Mouse (Mus musculus) heart, embryonic 12.5 days (tissue): ENCODE data around the gene Slc25a41. TPM values are rescaled to one million over a fixed set of nuclear protein-coding genes. Genes with fewer than 3 reads are reported as not detected.

ENCODE experiments used
- ATAC-seq: fragments of 200-750 bp; cut with Nextera tagmentation; 2 replicates; pipeline ENCODE4 v1.8.0; 2017; ENCODE audit warnings: moderate TSS enrichment, moderate library complexity; ENCODE audit not compliant: insufficient number of reproducible peaks, low FRiP score
- H3K27ac ChIP-seq: fragments of 300-500 bp; sonication (generic); 2 replicates; pipeline ENCODE4 v1.5.1; 2016; ENCODE audit warnings: mild to moderate bottlenecking, moderate library complexity; ENCODE audit not compliant: poor library complexity, severe bottlenecking
- H3K27me3 ChIP-seq: fragments of 300-500 bp; sonication (generic); replicated peaks from 2 replicates; pipeline ENCODE4 v1.6.1; 2016; ENCODE audit warnings: mild to moderate bottlenecking, moderate library complexity
- H3K36me3 ChIP-seq: fragments of 300-500 bp; sonication (generic); 2 replicates; pipeline ENCODE4 v1.6.1; 2016; ENCODE audit warnings: mild to moderate bottlenecking, moderate library complexity
- H3K4me1 ChIP-seq: fragments of 300-500 bp; sonication (generic); replicated peaks from 2 replicates; pipeline ENCODE4 v1.6.1; 2016; ENCODE audit warnings: mild to moderate bottlenecking
- H3K4me2 ChIP-seq: fragments of 300-500 bp; sonication (generic); 2 replicates; pipeline ENCODE4 v1.6.1; 2016; ENCODE audit warnings: mild to moderate bottlenecking, moderate library complexity
- H3K4me3 ChIP-seq: fragments of 300-500 bp; sonication (generic); 2 replicates; pipeline ENCODE4 v1.5.1; 2016; ENCODE audit warnings: mild to moderate bottlenecking
- H3K9ac ChIP-seq: fragments of 300-500 bp; sonication (generic); 2 replicates; pipeline ENCODE4 v1.6.1; 2016; ENCODE audit warnings: mild to moderate bottlenecking, moderate library complexity
- H3K9me3 ChIP-seq: fragments of 300-500 bp; sonication (generic); replicated peaks from 2 replicates; pipeline ENCODE4 v1.6.1; 2016; ENCODE audit warnings: mild to moderate bottlenecking, moderate library complexity
- WGBS: fragments of 180-500 bp; shearing (Covaris S2); methylation state at CpG from one replicate; pipeline ENCODE4 v1.1.7; 2016; 5-methylcytosine and 5-hydroxymethylcytosine counted together
- polyA plus RNA-seq: library from polyadenylated mRNA; unstranded; fragments of >200 nt; fragmentation: Nextera tagmentation; extraction: Ambion mirVana; gene quantifications from 2 replicates; pipeline ENCODE4 v1.2.1, GENCODE M21; 2016

The Slc25a41 gene
- polyA plus RNA-seq, 1 experiment from 2014 or later: not detected

DNA sequence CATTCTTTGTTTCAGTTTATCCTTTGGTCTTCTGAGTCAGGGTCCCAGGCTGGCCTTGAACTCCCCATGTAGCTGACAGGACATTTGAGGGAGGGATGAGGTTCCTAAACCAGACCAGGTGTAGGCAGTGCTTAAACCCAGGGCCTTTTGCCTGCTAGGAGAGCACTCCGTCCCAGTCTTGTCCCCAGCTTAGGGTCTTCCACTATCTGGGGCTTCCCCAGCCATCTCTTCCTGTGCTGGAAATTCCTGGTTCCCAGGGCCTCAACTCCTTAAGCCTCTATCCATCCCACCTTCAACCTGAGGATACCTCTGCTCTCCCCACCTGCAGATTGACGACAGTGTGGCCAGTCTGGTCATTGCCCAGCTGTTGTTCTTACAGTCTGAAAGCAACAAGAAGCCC, 50.5 kb downstream of the Slc25a41 start:
- ATAC-seq: no peak
- H3K9ac ChIP-seq: peak overlapping the region; percentile 88
- H3K36me3 ChIP-seq: peaks cover 45% of the 10 kb centered on the region
- peak overlapping the region; percentile 83 for H3K4me2 ChIP-seq
- no peak overlapping the region for H3K27ac ChIP-seq
- H3K4me3 ChIP-seq: peak overlapping the region; percentile 89
- no peaks in the 10 kb centered on the region for H3K9me3 ChIP-seq
- 61% methylated on average over 2 of the region's 2 CpGs for WGBS
- peaks cover 7% of the 10 kb centered on the region for H3K4me1 ChIP-seq
- H3K27me3 ChIP-seq: no peaks in the 10 kb centered on the region

DNA sequence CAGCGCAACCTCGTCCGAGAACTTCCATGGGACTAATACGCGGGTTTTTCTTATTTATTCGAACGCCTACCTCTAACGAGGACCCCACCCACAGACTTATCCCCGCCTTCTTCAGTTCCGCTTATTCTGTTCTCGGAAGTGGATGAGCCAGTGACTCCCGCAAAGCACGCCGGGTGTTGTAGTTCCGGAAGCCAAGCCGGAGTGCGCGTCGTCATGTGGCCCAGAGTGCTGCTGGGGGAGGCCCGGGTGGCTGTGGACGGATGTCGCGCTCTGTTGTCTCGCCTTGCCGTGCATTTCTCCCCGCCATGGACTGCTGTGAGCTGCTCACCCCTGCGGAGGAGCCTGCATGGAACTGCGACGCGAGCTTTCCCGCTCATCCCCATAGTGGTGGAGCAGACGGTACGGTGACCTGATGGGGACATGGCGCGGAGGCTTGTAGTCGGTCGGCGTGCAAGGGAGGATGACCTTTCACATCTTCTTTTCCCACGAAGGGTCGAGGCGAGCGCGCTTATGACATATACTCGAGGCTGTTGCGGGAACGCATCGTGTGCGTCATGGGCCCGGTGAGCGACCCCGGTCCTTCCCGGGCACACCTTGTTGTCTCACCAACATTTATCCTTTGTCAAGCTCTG, 51.2 kb downstream of the Slc25a41 start, which contains the start of gene Clpp:
TSS of gene Clpp (plus strand) at position 191 of the 632 bp plus-strand sequence.
- no peaks in the 10 kb centered on the region for H3K9me3 ChIP-seq
- H3K27me3 ChIP-seq: no peaks in the 10 kb centered on the region
- H3K4me3 ChIP-seq: peak within 1 kb of the TSS; percentile 89
- peak; percentile 96 for ATAC-seq
- H3K4me1 ChIP-seq: peaks cover 7% of the 10 kb centered on the region
- peak within 1 kb of the TSS; percentile 31; the same call in 1 of the 2 replicates for H3K27ac ChIP-seq
- peaks cover 37% of the 10 kb centered on the region for H3K36me3 ChIP-seq
- peak within 1 kb of the TSS; percentile 88 for H3K9ac ChIP-seq
- H3K4me2 ChIP-seq: peak within 1 kb of the TSS; percentile 83
- under 1% methylated on average over 52 of the region's 52 CpGs for WGBS

DNA sequence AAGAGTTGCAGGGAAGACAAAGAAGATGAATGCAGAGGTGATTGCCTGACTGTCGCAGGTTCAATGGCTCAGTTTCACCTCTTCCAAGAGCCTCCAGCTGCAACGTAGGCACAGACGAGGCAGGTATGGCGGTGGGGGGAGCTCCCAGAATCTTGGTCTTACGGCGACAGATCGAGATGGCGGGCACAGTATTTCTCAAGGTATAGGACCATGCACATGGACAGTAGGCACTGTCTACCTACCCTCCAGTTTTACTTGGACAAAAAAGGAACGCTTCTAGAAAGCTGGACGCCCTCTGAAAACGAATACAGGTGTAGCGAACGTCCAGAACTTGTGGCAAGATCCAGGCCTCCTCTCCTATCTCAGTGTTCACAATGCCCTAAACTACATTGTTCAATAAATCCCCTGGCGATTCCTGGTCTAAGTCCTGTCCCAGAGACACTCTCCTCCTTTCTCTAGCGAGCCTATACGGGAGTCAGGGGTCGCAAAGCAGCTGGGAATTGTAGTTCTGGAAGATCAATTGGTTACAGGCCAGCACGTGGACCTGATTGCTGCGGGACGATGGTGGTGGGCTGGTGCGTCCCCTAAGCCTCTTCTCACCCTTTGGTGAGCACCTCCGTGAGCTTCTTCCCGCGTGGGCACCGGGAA, 51.9 kb downstream of the Slc25a41 start:
- peak; percentile 87 for ATAC-seq
- Histone ChIP-seq H3K4me2 (peak overlapping the region; percentile 83), H3K27ac (peak overlapping the region; percentile 31; the same call in 1 of the 2 replicates), H3K27me3 (no peaks in the 10 kb centered on the region), H3K36me3 (peaks cover 32% of the 10 kb centered on the region), H3K4me1 (peaks cover 7% of the 10 kb centered on the region), H3K9me3 (no peaks in the 10 kb centered on the region), H3K9ac (peak overlapping the region; percentile 63), H3K4me3 (peak overlapping the region; percentile 89)
- WGBS: 4% methylated on average over 25 of the region's 25 CpGs

DNA sequence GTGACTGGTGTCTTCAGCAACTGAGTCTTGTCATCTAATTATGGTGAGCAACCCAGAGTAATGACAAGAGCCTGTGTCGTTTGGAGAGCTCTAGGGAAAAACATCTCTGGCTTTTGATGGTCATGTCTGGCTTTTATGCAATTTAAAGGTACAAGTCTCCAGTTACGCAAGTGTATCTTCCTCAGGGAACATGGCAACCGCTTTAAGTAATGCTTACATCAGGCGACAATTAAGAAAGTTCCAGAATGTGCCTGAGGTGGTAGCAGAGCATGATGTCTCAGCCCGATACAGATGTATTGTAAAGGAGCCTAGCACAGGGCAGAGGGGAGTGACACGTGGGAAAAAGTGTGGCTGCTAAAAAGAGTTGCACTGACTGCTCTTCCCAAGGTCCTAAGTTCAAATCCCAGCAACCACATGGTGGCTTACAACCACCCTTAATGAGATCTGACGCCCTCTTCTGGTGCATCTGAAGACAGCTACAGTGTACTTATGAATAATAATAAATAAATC, 52.5 kb downstream of the Slc25a41 start:
- ATAC-seq: no peak
- Histone ChIP-seq H3K4me3 (peak overlapping the region; percentile 89), H3K4me1 (peaks cover 7% of the 10 kb centered on the region), H3K27ac (no peak overlapping the region), H3K27me3 (no peaks in the 10 kb centered on the region), H3K9me3 (no peaks in the 10 kb centered on the region), H3K36me3 (peaks cover 26% of the 10 kb centered on the region), H3K9ac (no peak overlapping the region), H3K4me2 (peak overlapping the region; percentile 83)
- 70% methylated on average over 7 of the region's 7 CpGs for WGBS

DNA sequence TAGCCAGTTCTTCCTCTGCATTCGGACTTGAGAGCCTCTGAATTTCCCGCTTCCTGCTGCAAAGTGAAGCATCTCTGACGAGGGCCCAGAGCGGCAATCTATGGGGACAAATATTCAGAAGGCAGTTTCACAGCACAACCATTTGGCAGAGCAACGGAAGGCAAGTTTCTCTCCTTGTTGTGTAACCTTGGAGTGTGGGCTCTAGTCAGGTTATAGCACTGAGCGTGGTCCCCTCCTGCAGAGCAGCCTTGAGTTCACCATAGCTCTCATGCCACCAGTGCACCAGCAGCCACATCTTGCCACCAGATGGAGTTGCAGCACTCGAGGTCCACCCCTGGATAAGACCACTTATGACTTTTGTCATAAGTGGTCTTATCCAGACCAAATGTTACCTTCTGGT, 53.0 kb downstream of the Slc25a41 start:
- H3K27me3 ChIP-seq: no peaks in the 10 kb centered on the region
- H3K9me3 ChIP-seq: no peaks in the 10 kb centered on the region
- no peak overlapping the region for H3K4me3 ChIP-seq
- H3K27ac ChIP-seq: no peak overlapping the region
- WGBS: 79% methylated on average over 7 of the region's 7 CpGs
- peaks cover 7% of the 10 kb centered on the region for H3K4me1 ChIP-seq
- ATAC-seq: no peak
- H3K4me2 ChIP-seq: no peak overlapping the region
- no peak overlapping the region for H3K9ac ChIP-seq
- H3K36me3 ChIP-seq: peaks cover 20% of the 10 kb centered on the region

DNA sequence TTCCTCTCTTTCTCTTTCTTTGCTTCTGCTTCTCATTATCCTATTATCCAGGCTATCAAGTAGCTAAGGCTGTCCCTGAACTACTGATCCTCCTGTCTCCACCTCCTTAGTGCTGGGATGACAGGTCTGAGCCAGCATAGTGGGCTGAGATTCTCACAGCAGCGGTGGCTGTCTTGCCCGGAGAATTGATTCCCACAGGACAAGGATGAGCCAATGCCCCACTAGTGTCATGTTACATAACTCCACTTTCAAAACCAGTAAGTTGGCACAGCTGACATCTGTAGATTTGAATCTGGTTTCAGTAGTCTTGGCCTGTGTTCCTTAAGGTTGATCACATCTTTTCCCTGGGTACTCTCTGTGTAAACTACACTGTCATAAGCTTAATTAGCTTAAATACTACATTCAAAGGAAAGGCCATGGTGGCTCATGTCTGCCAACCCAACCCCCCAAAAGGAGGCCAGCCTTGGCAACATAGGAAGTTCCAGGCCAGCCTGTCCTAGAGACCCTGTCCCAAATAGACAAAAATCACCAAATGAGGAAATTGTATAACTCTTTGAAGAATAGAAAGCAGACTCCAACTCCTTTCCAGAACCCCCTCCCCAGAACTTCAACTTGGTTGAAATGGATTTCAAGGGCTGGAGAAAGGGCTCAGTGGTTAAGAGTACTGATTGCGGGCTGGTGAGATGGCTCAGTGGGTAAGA, 55.2 kb downstream of the Slc25a41 start:
- Histone ChIP-seq H3K36me3 (0 out of 2 replicates have a peak, but pooled peaks cover 1% of the 10 kb centered on the region), H3K27ac (no peak overlapping the region), H3K4me2 (no peak overlapping the region), H3K9me3 (no peaks in the 10 kb centered on the region), H3K9ac (no peak overlapping the region), H3K4me3 (no peak overlapping the region), H3K4me1 (peaks cover 6% of the 10 kb centered on the region), H3K27me3 (no peaks in the 10 kb centered on the region)
- 79% methylated on average over 3 of the region's 3 CpGs for WGBS
- ATAC-seq: no peak

DNA sequence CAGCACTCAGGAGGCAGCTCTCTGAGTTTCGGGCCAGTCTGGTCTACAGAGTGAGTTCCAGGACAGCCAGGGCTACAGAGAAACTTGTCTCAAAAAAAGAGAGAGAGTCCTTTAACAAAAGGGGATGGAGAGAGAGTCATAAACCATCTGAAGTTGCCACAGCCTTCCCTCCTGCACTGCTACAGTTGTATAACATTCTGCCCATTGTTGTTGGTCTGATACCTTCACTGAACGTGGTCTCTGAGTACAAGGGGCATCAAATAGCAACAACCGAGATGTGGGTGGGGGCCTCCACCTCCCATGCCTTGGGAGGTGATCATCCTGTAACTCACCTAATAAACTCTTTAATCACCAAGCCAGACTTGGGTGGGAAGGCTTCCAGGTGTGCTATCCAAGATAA, 55.8 kb downstream of the Slc25a41 start:
- Histone ChIP-seq H3K27ac (no peak overlapping the region), H3K4me3 (no peak overlapping the region), H3K9ac (no peak overlapping the region), H3K4me1 (peaks cover under 1% of the 10 kb centered on the region; the same call in 1 of the 2 replicates), H3K9me3 (no peaks in the 10 kb centered on the region), H3K27me3 (no peaks in the 10 kb centered on the region), H3K4me2 (no peak overlapping the region), H3K36me3 (no peaks in the 10 kb centered on the region)
- WGBS: 69% methylated on average over 3 of the region's 3 CpGs
- ATAC-seq: no peak

DNA sequence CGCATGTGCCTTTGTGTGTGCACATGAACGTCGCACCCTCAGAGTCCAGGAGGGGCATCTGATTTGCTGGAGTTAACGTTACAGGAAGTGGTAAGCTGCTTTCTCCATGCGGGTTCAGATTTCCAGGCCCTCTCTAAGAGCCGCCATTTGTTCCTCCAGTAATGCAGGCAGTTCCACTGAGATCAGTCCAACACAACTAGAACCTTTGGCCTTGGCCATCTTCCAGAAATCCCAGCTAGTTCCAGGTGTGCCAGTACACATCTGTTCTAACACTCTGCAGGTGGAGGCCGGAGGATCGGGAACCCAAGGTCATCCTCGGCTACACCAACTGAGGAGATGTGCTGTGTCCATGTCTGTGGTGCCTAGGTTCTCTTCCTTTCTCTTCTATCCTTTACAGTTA, 56.6 kb downstream of the Slc25a41 start:
- Histone ChIP-seq H3K9ac (no peak overlapping the region), H3K4me3 (no peak overlapping the region), H3K27me3 (no peaks in the 10 kb centered on the region), H3K36me3 (no peaks in the 10 kb centered on the region), H3K9me3 (no peaks in the 10 kb centered on the region), H3K4me1 (no peaks in the 10 kb centered on the region), H3K4me2 (no peak overlapping the region), H3K27ac (no peak overlapping the region)
- 79% methylated on average over 9 of the region's 9 CpGs for WGBS
- ATAC-seq: no peak

Other genes with a start within 250 kb of the Slc25a41 start
- gene Rfx2, start 210.6 kb downstream of the Slc25a41 start, polyA plus RNA-seq: 3.8 and 4.4 TPM in 2 replicates
- not detected in 2 replicates for gene Acsbg2, start 167.2 kb downstream of the Slc25a41 start, polyA plus RNA-seq
- 0.33 and 0.36 TPM in 2 replicates for gene 1700061G19Rik, start 166.2 kb downstream of the Slc25a41 start, polyA plus RNA-seq
- gene Mllt1, start 106.2 kb downstream of the Slc25a41 start, polyA plus RNA-seq: 45.3 and 50.6 TPM in 2 replicates
- gene Acer1, start 59.5 kb downstream of the Slc25a41 start, polyA plus RNA-seq: not detected in 2 replicates
- gene Clpp, start 51.3 kb downstream of the Slc25a41 start, polyA plus RNA-seq: 98.1 and 102 TPM in 2 replicates
- gene Alkbh7, start 44.3 kb downstream of the Slc25a41 start, polyA plus RNA-seq: 48.5 and 52.8 TPM in 2 replicates
- 0.55 TPM in 1 of 2 replicates, not detected in the other for gene Pspn, start 41.6 kb downstream of the Slc25a41 start, polyA plus RNA-seq
- gene Gtf2f1, start 30.4 kb downstream of the Slc25a41 start, polyA plus RNA-seq: 34.3 and 36.4 TPM in 2 replicates
- gene Gm17949, start 30.2 kb downstream of the Slc25a41 start, polyA plus RNA-seq: 0.22 and 0.43 TPM in 2 replicates
- 52.4 and 58.7 TPM in 2 replicates for gene Khsrp, start 10.1 kb downstream of the Slc25a41 start, polyA plus RNA-seq
- 0.27 and 0.94 TPM in 2 replicates for gene Crb3, start 17.5 kb upstream of the Slc25a41 start, polyA plus RNA-seq
- gene Slc25a23, start 18.2 kb upstream of the Slc25a41 start, polyA plus RNA-seq: 15.5 and 17.2 TPM in 2 replicates
- gene Dennd1c, start 36.9 kb upstream of the Slc25a41 start, polyA plus RNA-seq: 0.66 and 1.4 TPM in 2 replicates
- 9.4 and 11.3 TPM in 2 replicates for gene Tubb4a, start 46.1 kb upstream of the Slc25a41 start, polyA plus RNA-seq
- gene Tnfsf9, start 63.7 kb upstream of the Slc25a41 start, polyA plus RNA-seq: 5.3 and 7.1 TPM in 2 replicates
- gene Cd70, start 108.1 kb upstream of the Slc25a41 start, polyA plus RNA-seq: not detected in 2 replicates
- 0.11 and 0.46 TPM in 2 replicates for gene Tnfsf14, start 152.5 kb upstream of the Slc25a41 start, polyA plus RNA-seq
- 0.87 and 2.6 TPM in 2 replicates for gene C3, start 186.5 kb upstream of the Slc25a41 start, polyA plus RNA-seq
- gene Gpr108, start 206.8 kb upstream of the Slc25a41 start, polyA plus RNA-seq: 24.9 and 27.4 TPM in 2 replicates
- gene Trip10, start 207.8 kb upstream of the Slc25a41 start, polyA plus RNA-seq: 41.6 and 45.4 TPM in 2 replicates
- gene Vav1, start 237.4 kb upstream of the Slc25a41 start, polyA plus RNA-seq: 1.6 and 1.7 TPM in 2 replicates